Mouse (Mus musculus): ENCODE data around the gene Ldb1. TPM values are rescaled to one million over a fixed set of nuclear protein-coding genes. Genes with fewer than 3 reads are reported as not detected.

The Ldb1 gene
- polyA plus RNA-seq, 1 experiment = 60.8 TPM

DNA sequence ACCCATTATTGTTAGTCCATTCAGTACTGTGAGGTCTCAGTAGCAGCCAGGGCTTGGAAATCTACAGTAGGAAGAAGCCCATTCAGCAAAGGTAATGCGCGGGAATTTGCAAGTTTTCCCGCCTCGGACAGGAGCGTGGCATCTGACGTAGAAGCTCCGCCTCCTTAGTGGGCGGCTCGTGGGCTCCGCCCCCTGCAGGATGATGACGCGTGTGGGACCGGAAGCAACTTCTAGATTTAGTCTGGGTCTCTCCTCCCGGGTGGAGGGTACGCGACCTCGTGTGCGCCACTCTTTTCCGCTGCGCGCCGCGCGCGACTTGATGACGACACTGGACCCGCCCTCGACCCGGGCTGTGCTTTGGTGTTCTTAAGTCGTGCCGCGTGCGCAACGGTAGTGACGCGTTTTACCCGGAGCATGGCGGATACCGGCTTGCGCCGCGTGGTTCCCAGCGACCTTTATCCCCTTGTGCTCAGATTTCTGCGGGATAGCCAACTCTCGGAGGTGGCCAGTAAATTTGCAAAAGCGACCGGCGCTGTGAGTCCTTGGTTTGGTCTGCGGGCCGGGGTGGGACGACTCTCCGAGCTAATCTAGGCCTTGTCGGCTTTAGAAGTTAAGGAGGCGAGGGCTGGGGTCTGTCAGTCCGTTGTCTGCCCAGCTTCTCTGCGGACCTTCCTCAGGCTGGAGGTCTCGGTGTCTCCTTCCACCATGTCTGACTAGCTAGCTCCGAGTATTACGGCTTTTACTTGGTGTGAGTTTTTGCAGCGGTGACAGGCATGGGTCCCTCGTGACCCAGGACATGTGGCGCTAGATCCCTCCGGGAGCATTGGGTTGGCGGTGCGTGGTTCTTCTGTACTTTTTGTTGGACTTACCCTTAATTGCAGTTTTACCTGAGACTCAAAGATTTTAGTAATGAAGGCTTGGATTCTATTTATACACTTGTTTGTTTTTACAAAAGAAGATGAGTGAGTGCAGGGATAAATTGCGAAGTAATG is 30.9 kb upstream of the Ldb1 start, which contains the start of gene Nolc1:
Nolc1 (plus strand) TSS at position 248 of the 992 bp plus-strand sequence.
- H3K36me3 ChIP-seq (ENCODE audit: control insufficient read depth, insufficient read depth, low read length) = peaks cover 30% of the 10 kb centered on the region
- WGBS = under 1% methylated on average over 66 of the region's 66 CpGs
- H3K4me1 ChIP-seq (ENCODE audit: control insufficient read depth, insufficient read depth, insufficient read length, low read length) = no peaks in the 10 kb centered on the region
- H3K27me3 ChIP-seq (ENCODE audit: control insufficient read depth, insufficient read depth, low read length) = no peaks in the 10 kb centered on the region
- no peak within 1 kb of the TSS; the same call in none of the 2 replicates for H3K27ac ChIP-seq (ENCODE audit: insufficient read depth, low read depth, low read length)
- no peak for TF ChIP-seq CTCF (IDR thresholded peaks at IDR 0.05; ENCODE audit: extremely low read depth, insufficient read length, insufficient replicate concordance, low read depth, low read length)
- no peak for TF ChIP-seq POLR2A (IDR thresholded peaks at IDR 0.05; ENCODE audit: low read depth, low read length)
- peak within 1 kb of the TSS; percentile 81 for H3K4me3 ChIP-seq (ENCODE audit: low read depth, low read length)

DNA sequence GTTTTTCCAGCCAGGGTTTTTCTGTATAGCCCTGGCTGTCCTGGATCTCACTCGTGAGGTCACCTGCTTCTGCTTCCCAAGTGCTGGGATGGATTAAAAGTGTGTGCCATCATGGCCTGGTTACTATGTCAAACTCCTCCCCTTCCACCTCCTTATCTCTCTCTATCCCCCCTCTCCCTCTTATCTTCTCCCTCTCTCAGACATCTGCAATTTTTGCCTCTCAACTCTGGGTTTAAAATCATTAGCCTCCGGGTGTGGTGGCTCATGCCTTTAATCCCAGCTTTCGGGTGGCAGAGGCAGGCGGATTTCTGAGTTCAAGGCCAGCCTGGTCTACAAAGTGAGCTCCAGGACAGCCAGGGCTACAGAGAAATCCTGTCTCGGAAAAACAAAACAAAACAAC is 29.3 kb upstream of the Ldb1 start:
- no peaks in the 10 kb centered on the region for H3K4me1 ChIP-seq (ENCODE audit: control insufficient read depth, insufficient read depth, insufficient read length, low read length)
- no peak overlapping the region for H3K27ac ChIP-seq (ENCODE audit: insufficient read depth, low read depth, low read length)
- H3K4me3 ChIP-seq (ENCODE audit: low read depth, low read length) = no peak overlapping the region
- peaks cover 26% of the 10 kb centered on the region for H3K36me3 ChIP-seq (ENCODE audit: control insufficient read depth, insufficient read depth, low read length)
- WGBS = 92% methylated on average over 5 of the region's 5 CpGs
- H3K27me3 ChIP-seq (ENCODE audit: control insufficient read depth, insufficient read depth, low read length) = no peaks in the 10 kb centered on the region
- no peak for TF ChIP-seq POLR2A (IDR thresholded peaks at IDR 0.05; ENCODE audit: low read depth, low read length)
- TF ChIP-seq CTCF (IDR thresholded peaks at IDR 0.05; ENCODE audit: extremely low read depth, insufficient read length, insufficient replicate concordance, low read depth, low read length) = no peak

DNA sequence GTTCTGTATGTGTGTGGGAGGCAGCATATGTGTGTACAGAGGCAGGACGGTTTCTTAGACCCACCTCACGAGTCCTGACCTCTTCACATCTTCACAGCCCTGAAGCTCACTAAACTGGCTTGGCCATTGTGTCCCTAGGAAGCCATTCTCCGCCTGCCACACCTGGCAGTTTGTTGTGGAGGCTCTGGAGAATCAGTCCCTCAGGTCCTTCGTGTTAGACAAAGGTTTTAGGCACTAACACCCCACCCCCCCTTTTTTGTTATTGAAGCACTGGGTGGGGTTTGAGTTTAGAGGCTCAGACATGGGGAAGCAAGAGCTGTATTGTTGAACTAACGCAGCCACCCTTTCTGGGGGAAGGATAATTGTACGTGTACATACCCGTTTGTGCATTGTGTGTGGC is 28.3 kb upstream of the Ldb1 start:
- no peak for TF ChIP-seq CTCF (IDR thresholded peaks at IDR 0.05; ENCODE audit: extremely low read depth, insufficient read length, insufficient replicate concordance, low read depth, low read length)
- no peak for TF ChIP-seq POLR2A (IDR thresholded peaks at IDR 0.05; ENCODE audit: low read depth, low read length)

GRCm38 (mm10) chr19:46068054-46068453 is 23.0 kb upstream of the Ldb1 start:
- H3K4me1 ChIP-seq (ENCODE audit: control insufficient read depth, insufficient read depth, insufficient read length, low read length) = no peaks in the 10 kb centered on the region
- peaks cover 80% of the 10 kb centered on the region for H3K36me3 ChIP-seq (ENCODE audit: control insufficient read depth, insufficient read depth, low read length)
- no peak overlapping the region for H3K27ac ChIP-seq (ENCODE audit: insufficient read depth, low read depth, low read length)
- no peak overlapping the region for H3K4me3 ChIP-seq (ENCODE audit: low read depth, low read length)
- no peaks in the 10 kb centered on the region for H3K27me3 ChIP-seq (ENCODE audit: control insufficient read depth, insufficient read depth, low read length)
- TF ChIP-seq CTCF (IDR thresholded peaks at IDR 0.05; ENCODE audit: extremely low read depth, insufficient read length, insufficient replicate concordance, low read depth, low read length) (no peak), POLR2A (IDR thresholded peaks at IDR 0.05; ENCODE audit: low read depth, low read length) (no peak)
- 85% methylated on average over 10 of the region's 10 CpGs for WGBS

More for the DNA sequence above, 28.3 kb upstream of the Ldb1 start:
- 82% methylated on average over 7 of the region's 7 CpGs for WGBS
- Histone ChIP-seq H3K27me3 (ENCODE audit: control insufficient read depth, insufficient read depth, low read length) (no peaks in the 10 kb centered on the region), H3K36me3 (ENCODE audit: control insufficient read depth, insufficient read depth, low read length) (peaks cover 29% of the 10 kb centered on the region), H3K4me3 (ENCODE audit: low read depth, low read length) (no peak overlapping the region), H3K27ac (ENCODE audit: insufficient read depth, low read depth, low read length) (no peak overlapping the region), H3K4me1 (ENCODE audit: control insufficient read depth, insufficient read depth, insufficient read length, low read length) (no peaks in the 10 kb centered on the region)

DNA sequence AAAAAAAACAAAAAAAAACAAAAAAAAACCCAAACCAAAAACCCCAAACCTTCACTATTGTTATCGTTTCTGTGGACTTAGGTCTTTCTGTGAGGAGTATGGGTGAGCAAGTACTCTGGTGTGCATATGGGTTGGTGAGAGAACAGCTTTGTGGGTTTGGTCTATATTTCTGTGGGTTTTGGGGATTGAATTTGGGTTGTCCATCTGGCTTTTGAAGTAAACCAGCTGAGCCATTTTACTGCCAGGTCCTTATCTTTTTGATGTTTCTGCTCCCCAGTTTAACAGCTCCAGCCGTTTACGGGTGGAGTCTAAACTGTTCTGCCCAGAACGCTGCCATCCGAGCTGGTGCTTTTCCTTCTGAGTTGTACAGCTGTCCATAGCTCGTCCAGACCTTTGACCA is 15.8 kb upstream of the Ldb1 start:
- TF ChIP-seq POLR2A (IDR thresholded peaks at IDR 0.05; ENCODE audit: low read depth, low read length) = no peak
- TF ChIP-seq CTCF (IDR thresholded peaks at IDR 0.05; ENCODE audit: extremely low read depth, insufficient read length, insufficient replicate concordance, low read depth, low read length) = no peak
- no peak overlapping the region for H3K27ac ChIP-seq (ENCODE audit: insufficient read depth, low read depth, low read length)

GRCm38 (mm10) chr19:46058466-46058865 is 13.5 kb upstream of the Ldb1 start:
- no peaks in the 10 kb centered on the region for H3K27me3 ChIP-seq (ENCODE audit: control insufficient read depth, insufficient read depth, low read length)
- H3K36me3 ChIP-seq (ENCODE audit: control insufficient read depth, insufficient read depth, low read length) = peaks cover 17% of the 10 kb centered on the region
- no peak overlapping the region for H3K27ac ChIP-seq (ENCODE audit: insufficient read depth, low read depth, low read length)
- WGBS = 89% methylated on average over 7 of the region's 7 CpGs
- H3K4me1 ChIP-seq (ENCODE audit: control insufficient read depth, insufficient read depth, insufficient read length, low read length) = no peaks in the 10 kb centered on the region
- TF ChIP-seq CTCF (IDR thresholded peaks at IDR 0.05; ENCODE audit: extremely low read depth, insufficient read length, insufficient replicate concordance, low read depth, low read length) = no peak
- TF ChIP-seq POLR2A (IDR thresholded peaks at IDR 0.05; ENCODE audit: low read depth, low read length) = no peak
- no peak overlapping the region for H3K4me3 ChIP-seq (ENCODE audit: low read depth, low read length)

More for the DNA sequence above, 15.8 kb upstream of the Ldb1 start:
- WGBS = 25% methylated on average over 6 of the region's 6 CpGs
- no peak overlapping the region for H3K4me3 ChIP-seq (ENCODE audit: low read depth, low read length)
- peaks cover 41% of the 10 kb centered on the region for H3K36me3 ChIP-seq (ENCODE audit: control insufficient read depth, insufficient read depth, low read length)
- H3K27me3 ChIP-seq (ENCODE audit: control insufficient read depth, insufficient read depth, low read length) = no peaks in the 10 kb centered on the region
- no peaks in the 10 kb centered on the region for H3K4me1 ChIP-seq (ENCODE audit: control insufficient read depth, insufficient read depth, insufficient read length, low read length)

GRCm38 (mm10) chr19:46056947-46057607 is 12.1 kb upstream of the Ldb1 start:
- TF ChIP-seq CTCF (IDR thresholded peaks at IDR 0.05; ENCODE audit: extremely low read depth, insufficient read length, insufficient replicate concordance, low read depth, low read length) = peak; percentile 8; the same call in 1 of the 2 replicates
- no peak for TF ChIP-seq POLR2A (IDR thresholded peaks at IDR 0.05; ENCODE audit: low read depth, low read length)

More at GRCm38 (mm10) chr19:46056947-46057607, 12.1 kb upstream of the Ldb1 start:
- Histone ChIP-seq H3K27ac (ENCODE audit: insufficient read depth, low read depth, low read length) (peak overlapping the region; percentile 87), H3K4me3 (ENCODE audit: low read depth, low read length) (peak overlapping the region; percentile 90), H3K4me1 (ENCODE audit: control insufficient read depth, insufficient read depth, insufficient read length, low read length) (no peaks in the 10 kb centered on the region), H3K36me3 (ENCODE audit: control insufficient read depth, insufficient read depth, low read length) (peaks cover 4% of the 10 kb centered on the region), H3K27me3 (ENCODE audit: control insufficient read depth, insufficient read depth, low read length) (no peaks in the 10 kb centered on the region)
- under 1% methylated on average over 42 of the region's 42 CpGs for WGBS

Measured in small intestine, adult 2 months (tissue).